Mouse (Mus musculus) lung, postnatal 0 days (tissue): Measurements from ENCODE around the gene Six2. TPM values are rescaled to one million over a fixed set of nuclear protein-coding genes. Genes with fewer than 3 reads are reported as not detected.

Experiments
- ATAC-seq: fragments of 200-750 bp; cut with Nextera tagmentation; 2 replicates; pipeline ENCODE4 v1.8.0; 2017; ENCODE audit warnings: moderate library complexity
- DNase-seq: peaks from one replicate; pipeline ENCODE4 v3.0.0-alpha.2; 2016; ENCODE audit warnings: low spot score
- H3K27ac ChIP-seq: fragments of 300-500 bp; sonication (generic); 2 replicates; pipeline ENCODE4 v1.5.1; 2014; ENCODE audit warnings: antibody characterized with exemption, mild to moderate bottlenecking, low read length, mixed read lengths
- H3K27me3 ChIP-seq: fragments of 300-500 bp; sonication (generic); replicated peaks from 2 replicates; pipeline ENCODE4 v1.6.1; 2014; ENCODE audit warnings: low read length, mixed read lengths; ENCODE audit not compliant: insufficient read depth
- H3K36me3 ChIP-seq: fragments of 300-500 bp; sonication (generic); 2 replicates; pipeline ENCODE4 v1.6.1; 2014; ENCODE audit warnings: low read length, mixed read lengths; ENCODE audit not compliant: insufficient read depth
- H3K4me1 ChIP-seq: fragments of 300-500 bp; sonication (generic); 2 replicates; pipeline ENCODE4 v1.6.1; 2014; ENCODE audit warnings: antibody characterized with exemption, low read depth, low read length, mixed read lengths; ENCODE audit not compliant: insufficient read depth
- H3K4me2 ChIP-seq: fragments of 300-500 bp; sonication (generic); replicated peaks from 2 replicates; pipeline ENCODE4 v1.6.1; 2014; ENCODE audit warnings: low read depth, mild to moderate bottlenecking, low read length, moderate library complexity, mixed read lengths
- H3K4me3 ChIP-seq: fragments of 300-500 bp; sonication (generic); 2 replicates; pipeline ENCODE4 v1.5.1; 2014; ENCODE audit warnings: low read depth, low read length
- H3K9ac ChIP-seq: fragments of 300-500 bp; sonication (generic); replicated peaks from 2 replicates; pipeline ENCODE4 v1.6.1; 2014; ENCODE audit warnings: low read depth, mild to moderate bottlenecking
- H3K9me3 ChIP-seq: fragments of 300-500 bp; sonication (generic); 2 replicates; pipeline ENCODE4 v1.6.1; 2016; ENCODE audit warnings: low read length, mixed read lengths
- CTCF ChIP-seq: IDR thresholded peaks from 2 replicates; pipeline ENCODE4 v1.5.1; 2016; ENCODE audit warnings: antibody characterized with exemption, mild to moderate bottlenecking
- EP300 ChIP-seq: IDR thresholded peaks from 2 replicates; pipeline ENCODE4 v1.6.1; 2016; ENCODE audit warnings: antibody characterized with exemption, mild to moderate bottlenecking, control low read depth
- WGBS: fragments of 180-500 bp; shearing (Covaris S2); extraction: QIAGEN DNeasy Blood & Tissue Kit; methylation state at CpG from one replicate; pipeline ENCODE4 v1.1.7; 2014; 5-methylcytosine and 5-hydroxymethylcytosine counted together
- polyA plus RNA-seq: library from polyadenylated mRNA; unstranded; fragments of >200 nt; fragmentation: Nextera tagmentation; extraction: Ambion mirVana; gene quantifications from 2 replicates; pipeline ENCODE4 v1.2.1, GENCODE M21; 2015

Gene Six2
- polyA plus RNA-seq, 1 experiment from 2014 or later = not detected

DNA sequence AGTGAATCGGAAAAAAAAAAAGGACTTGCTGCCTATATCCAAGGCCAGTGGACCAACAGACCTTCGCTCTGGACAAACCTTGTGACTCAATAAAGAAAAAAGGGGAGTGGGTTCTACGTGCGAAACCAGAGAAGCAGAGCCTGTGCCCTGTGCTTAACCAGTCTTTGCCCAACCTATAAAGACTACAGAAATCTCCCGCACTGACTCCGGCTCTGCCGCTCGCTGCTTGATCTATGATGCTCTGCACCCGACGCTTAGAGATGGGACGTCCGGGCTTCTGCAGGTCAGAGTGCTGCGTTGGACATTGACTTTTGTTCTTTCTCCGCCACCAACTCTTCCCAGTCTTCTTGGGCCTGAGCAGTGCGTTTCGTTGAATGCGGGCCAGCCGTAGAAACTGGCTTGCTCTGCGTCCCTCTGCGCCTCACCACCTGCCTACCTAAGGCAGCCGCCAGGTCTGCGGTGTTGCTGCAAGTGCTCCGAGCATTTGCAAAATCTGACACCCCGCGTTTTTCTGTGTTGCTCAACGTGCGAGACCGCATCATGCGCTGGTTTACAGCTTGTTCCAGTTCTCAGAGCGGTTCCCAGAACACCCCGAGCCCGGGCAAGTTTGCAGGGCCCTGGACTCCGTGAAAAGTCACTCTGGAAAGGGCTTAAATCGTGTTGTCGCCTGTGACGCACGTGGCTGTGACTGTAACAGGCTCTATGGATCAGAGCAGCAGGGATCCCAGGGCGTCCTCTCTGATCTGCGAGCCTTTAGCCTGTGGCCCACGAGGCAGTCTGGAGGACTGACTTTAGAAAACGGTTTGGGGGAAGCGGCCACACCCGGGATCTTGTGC lies 3.8 kb upstream of the Six2 start:
- H3K4me1 ChIP-seq = peaks cover 2% of the 10 kb centered on the region
- no peak overlapping the region for H3K4me3 ChIP-seq
- WGBS = 2% methylated on average over 43 of the region's 43 CpGs
- no peak overlapping the region for H3K9ac ChIP-seq
- peaks cover 4% of the 10 kb centered on the region; the same call in 1 of the 2 replicates for H3K9me3 ChIP-seq
- H3K27ac ChIP-seq = no peak overlapping the region
- no peak for TF ChIP-seq EP300
- TF ChIP-seq CTCF = no peak
- no peak for ATAC-seq
- no peak overlapping the region for H3K4me2 ChIP-seq
- no peaks in the 10 kb centered on the region for H3K36me3 ChIP-seq
- DNase-seq = no peak
- peaks cover 77% of the 10 kb centered on the region for H3K27me3 ChIP-seq

DNA sequence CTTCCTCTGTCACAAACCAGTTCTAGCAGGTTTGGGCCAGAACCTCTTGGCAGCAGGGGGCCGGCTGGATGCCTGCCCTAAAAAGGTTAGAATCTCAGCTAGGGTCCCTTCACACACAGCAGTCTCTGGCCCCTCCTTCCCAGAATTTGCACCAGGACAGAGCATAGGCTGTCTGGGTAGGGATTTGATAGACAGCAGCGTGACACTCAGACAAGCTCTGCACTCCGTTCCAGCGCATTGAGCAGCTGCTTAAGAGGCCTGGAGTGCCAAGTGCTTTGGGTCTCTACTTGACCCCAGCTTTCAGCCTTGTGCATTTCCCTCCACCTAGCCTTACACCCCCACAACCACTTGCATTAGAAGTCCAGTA lies 2.9 kb upstream of the Six2 start:
- H3K9me3 ChIP-seq = peaks cover 4% of the 10 kb centered on the region; the same call in 1 of the 2 replicates
- H3K4me3 ChIP-seq = no peak overlapping the region
- TF ChIP-seq EP300 (no peak), CTCF (no peak)
- H3K4me1 ChIP-seq = peaks cover 2% of the 10 kb centered on the region
- peaks cover 86% of the 10 kb centered on the region for H3K27me3 ChIP-seq
- ATAC-seq = no peak
- no peak overlapping the region for H3K4me2 ChIP-seq
- no peaks in the 10 kb centered on the region for H3K36me3 ChIP-seq
- no peak for DNase-seq
- H3K9ac ChIP-seq = no peak overlapping the region
- 13% methylated on average over 4 of the region's 4 CpGs for WGBS
- no peak overlapping the region for H3K27ac ChIP-seq

GRCm38 (mm10) chr17:85690323-85690968 lies 2.4 kb upstream of the Six2 start:
- no peak overlapping the region for H3K27ac ChIP-seq
- ATAC-seq (no peak), DNase-seq (no peak)
- H3K4me1 ChIP-seq = peaks cover 2% of the 10 kb centered on the region
- H3K4me3 ChIP-seq = no peak overlapping the region
- H3K27me3 ChIP-seq = peaks cover 91% of the 10 kb centered on the region
- H3K36me3 ChIP-seq = no peaks in the 10 kb centered on the region
- peaks cover 4% of the 10 kb centered on the region; the same call in 1 of the 2 replicates for H3K9me3 ChIP-seq
- no peak overlapping the region for H3K4me2 ChIP-seq
- 10% methylated on average over 6 of the region's 6 CpGs for WGBS
- no peak overlapping the region for H3K9ac ChIP-seq
- no peak for TF ChIP-seq EP300
- no peak for TF ChIP-seq CTCF

DNA sequence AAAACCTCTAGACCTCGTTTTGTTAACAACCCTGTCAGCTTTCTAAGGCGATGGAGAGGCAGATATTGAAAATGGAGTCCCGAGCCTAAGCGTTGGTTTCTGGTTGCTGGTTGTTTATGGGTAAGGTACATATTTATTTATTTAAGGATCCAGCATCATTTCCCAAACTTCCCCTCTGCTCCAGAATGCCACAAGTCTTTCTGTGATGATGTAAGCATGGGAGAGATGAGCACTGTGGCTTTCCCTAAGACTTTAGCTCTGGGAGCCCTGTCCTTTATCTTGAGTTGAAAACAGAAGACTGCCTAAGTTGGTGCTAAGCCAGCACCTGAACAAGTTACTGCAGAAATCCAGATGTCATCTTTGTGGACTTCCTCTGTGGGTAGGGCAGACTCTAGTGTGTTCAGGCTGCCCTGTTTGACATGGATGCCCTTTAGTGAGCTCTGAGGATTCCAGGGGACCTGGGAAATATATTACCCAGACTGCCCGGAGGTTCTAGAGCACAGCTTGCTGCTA lies 1.8 kb upstream of the Six2 start:
- DNase-seq = no peak
- no peaks in the 10 kb centered on the region for H3K36me3 ChIP-seq
- peaks cover 2% of the 10 kb centered on the region for H3K4me1 ChIP-seq
- H3K27me3 ChIP-seq = peaks cover 97% of the 10 kb centered on the region
- H3K4me2 ChIP-seq = no peak overlapping the region
- H3K4me3 ChIP-seq = no peak overlapping the region
- TF ChIP-seq CTCF (no peak), EP300 (no peak)
- H3K27ac ChIP-seq = no peak overlapping the region
- no peak for ATAC-seq
- H3K9ac ChIP-seq = no peak overlapping the region
- peaks cover 4% of the 10 kb centered on the region; the same call in 1 of the 2 replicates for H3K9me3 ChIP-seq
- 11% methylated on average over 5 of the region's 5 CpGs for WGBS

GRCm38 (mm10) chr17:85688911-85689806 lies 1.1 kb upstream of the Six2 start:
- ATAC-seq (peak; percentile 37), DNase-seq (peak; percentile 53)
- peak; percentile 40 for TF ChIP-seq CTCF
- no peak for TF ChIP-seq EP300
- Histone ChIP-seq H3K9me3 (no peaks in the 10 kb centered on the region), H3K4me3 (peak overlapping the region; percentile 41), H3K36me3 (no peaks in the 10 kb centered on the region), H3K4me1 (peaks cover 2% of the 10 kb centered on the region), H3K27me3 (peaks cover 90% of the 10 kb centered on the region), H3K27ac (no peak overlapping the region), H3K9ac (no peak overlapping the region), H3K4me2 (peak overlapping the region; percentile 78)
- WGBS = 2% methylated on average over 35 of the region's 35 CpGs
